ENCODE assay signal across 10 mouse cellular contexts in genomic region chr7:74107176-74107928, GRCm38 (mm10).
A peak's percentile ranks its signal among the peaks of the same experiment; 100 is the strongest.
DNase-seq lines count a peak whose midpoint lies in the region; ATAC-seq and TF ChIP-seq lines count a peak whose summit lies in the region.
"Had no signal": no experiment of that assay in that cellular context is flagged by ENCODE, and none has a peak within 500 bp of the region (broad histone marks: within the 10 kb centered on the region; RNA-seq: fewer than 3 reads in every experiment).

No protein-coding gene starts in this region.

- H3K36me3 ChIP-seq in liver, postnatal 0 days (replicated peaks; ENCODE audit: insufficient read depth, low read length) = no peaks in the 10 kb centered on the region
- no peaks in the 10 kb centered on the region for H3K36me3 ChIP-seq in kidney, embryonic 16.5 days (ENCODE audit: insufficient read depth, low read length)
- H3K36me3 ChIP-seq: heart, embryonic 15.5 days; neural tube, embryonic 12.5 days had no signal

- WGBS in liver, postnatal 0 days (ENCODE audit: insufficient replicate concordance) = 57% methylated on average over 5 of the region's 5 CpGs
- WGBS in kidney, embryonic 16.5 days = 47% methylated on average over 5 of the region's 5 CpGs

- no peak overlapping the region for H3K4me3 ChIP-seq in liver, postnatal 0 days (ENCODE audit: low read depth, low read length)
- no peak overlapping the region for H3K4me3 ChIP-seq in kidney, embryonic 16.5 days (ENCODE audit: low read length)
- H3K4me3 ChIP-seq: heart, embryonic 15.5 days; neural tube, embryonic 12.5 days had no signal

- TF ChIP-seq CTCF in liver, postnatal 0 days (IDR thresholded peaks at IDR 0.05; ENCODE audit: low read depth) = no peak
- no peak for TF ChIP-seq CTCF in brain, embryonic 14.5 days (IDR thresholded peaks at IDR 0.05; ENCODE audit: borderline replicate concordance, extremely low read depth, insufficient read depth, insufficient read length)

- H3K27me3 ChIP-seq in liver, postnatal 0 days (ENCODE audit: insufficient read depth, low read length) = no peaks in the 10 kb centered on the region
- H3K27me3 ChIP-seq in kidney, embryonic 16.5 days (ENCODE audit: insufficient read depth, low read length) = no peaks in the 10 kb centered on the region
- H3K27me3 ChIP-seq: heart, embryonic 15.5 days; neural tube, embryonic 12.5 days had no signal

- no peak for TF ChIP-seq POLR2A in brain, embryonic 14.5 days (IDR thresholded peaks at IDR 0.05; ENCODE audit: borderline replicate concordance, extremely low read depth, insufficient read depth, insufficient read length, poor library complexity, severe bottlenecking)

- no peak for TF ChIP-seq EP300 in liver, postnatal 0 days (IDR thresholded peaks at IDR 0.05; ENCODE audit: low read depth)

- H3K4me2 ChIP-seq in liver, postnatal 0 days (ENCODE audit: low read depth, low read length) = no peak overlapping the region
- H3K4me2 ChIP-seq in kidney, embryonic 16.5 days (replicated peaks; ENCODE audit: low read depth, low read length) = no peak overlapping the region
- H3K4me2 ChIP-seq: heart, embryonic 15.5 days; neural tube, embryonic 12.5 days had no signal

- H3K27ac ChIP-seq in liver, postnatal 0 days (ENCODE audit: low read depth) = no peak overlapping the region
- peak overlapping the region; percentile 35; the same call in 1 of the 2 replicates for H3K27ac ChIP-seq in kidney, embryonic 16.5 days (ENCODE audit: low read length)
- H3K27ac ChIP-seq: heart, embryonic 15.5 days; neural tube, embryonic 12.5 days had no signal

- no peaks in the 10 kb centered on the region for H3K4me1 ChIP-seq in liver, postnatal 0 days (ENCODE audit: insufficient read depth)
- no peaks in the 10 kb centered on the region for H3K4me1 ChIP-seq in kidney, embryonic 16.5 days (ENCODE audit: insufficient read depth, low read length)
- H3K4me1 ChIP-seq: neural tube, embryonic 12.5 days had no signal

- DNase-seq in liver = peak; percentile 10
- DNase-seq in liver, postnatal 0 days = no peak
- DNase-seq in brain, embryonic 14.5 days (ENCODE audit: low read depth) = peak; percentile 80
- peak; percentile 92 for DNase-seq in fibroblast of lung, adult 2 months (ENCODE audit: low read depth)
- peak; percentile 80 for DNase-seq in retina, postnatal 1 day
- no peak for DNase-seq in ovary, postnatal 36 days (ENCODE audit: low spot score)
- no peak for DNase-seq in T-cell, adult 2 months (ENCODE audit: low spot score)

- no peaks in the 10 kb centered on the region for H3K9me3 ChIP-seq in liver, postnatal 0 days (ENCODE audit: low read length)
- H3K9me3 ChIP-seq in kidney, embryonic 16.5 days (ENCODE audit: low read length) = no peaks in the 10 kb centered on the region
- H3K9me3 ChIP-seq: heart, embryonic 15.5 days; neural tube, embryonic 12.5 days had no signal

- ATAC-seq in liver, postnatal 0 days = no peak
- peak; percentile 86 for ATAC-seq in kidney, embryonic 16.5 days (ENCODE audit: low FRiP score, low TSS enrichment)

- H3K9ac ChIP-seq in liver, postnatal 0 days (replicated peaks) = no peak overlapping the region
- no peak overlapping the region for H3K9ac ChIP-seq in kidney, embryonic 16.5 days (replicated peaks; ENCODE audit: low read length)
- H3K9ac ChIP-seq: heart, embryonic 15.5 days; neural tube, embryonic 12.5 days had no signal

Comparison
In these comparisons a context has a peak if more than half of its experiments do, and no peak if none do; other contexts are left out.
1. DNase-seq: peak in liver (single experiment), brain, embryonic 14.5 days (single experiment), fibroblast of lung, adult 2 months (single experiment) and retina, postnatal 1 day (single experiment); none in liver, postnatal 0 days (single experiment), ovary, postnatal 36 days (single experiment) and T-cell, adult 2 months (single experiment).